Mouse (Mus musculus) left cerebral cortex, postnatal 25 days (tissue): ENCODE results near the gene Chil6. TPM values are rescaled to one million over a fixed set of nuclear protein-coding genes. Genes with fewer than 3 reads are reported as not detected.

Source experiments
- DNase-seq, 2 experiments: peaks; one replicate each; pipeline ENCODE4 v3.0.0; 2022; ENCODE audit warnings: low spot score in 2 of 2, mixed read lengths in 1 of 2
- intact Hi-C: fragments of 180-260 bp; cut with DNase I; formaldehyde crosslinking; loops from one replicate; pipeline ENCODE4 v1.15.1; 2025
- total RNA-seq, 2 experiments: library from RNA; stranded (reverse); gene quantifications; 2 replicates each; pipeline ENCODE4 v1.2.3; 2021

Gene Chil6
- total RNA-seq = not detected

DNA sequence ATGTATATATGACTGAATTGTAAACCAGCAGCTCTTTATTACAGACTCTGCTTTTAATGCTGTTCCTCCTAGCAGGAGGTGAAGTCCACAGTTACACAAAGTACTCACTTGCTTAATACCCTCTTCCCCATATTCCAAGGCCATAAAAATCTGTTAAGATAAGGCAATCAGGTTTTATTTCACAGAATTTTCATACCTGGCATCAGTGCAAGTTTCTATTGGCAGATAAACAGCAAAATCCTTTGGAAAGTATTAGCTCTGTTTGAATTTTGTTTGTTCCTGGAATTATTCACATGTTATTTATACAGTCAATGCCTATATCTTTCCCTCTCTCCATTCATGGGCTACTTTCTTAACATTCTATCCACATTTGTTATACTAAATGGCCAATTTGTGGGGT is at the start of gene Chil6:
Gene Chil6, minus strand, starts transcription at position 101 of the 400 bp plus-strand sequence.
- intact Hi-C loops = no loop called here
- no peak for DNase-seq

DNA sequence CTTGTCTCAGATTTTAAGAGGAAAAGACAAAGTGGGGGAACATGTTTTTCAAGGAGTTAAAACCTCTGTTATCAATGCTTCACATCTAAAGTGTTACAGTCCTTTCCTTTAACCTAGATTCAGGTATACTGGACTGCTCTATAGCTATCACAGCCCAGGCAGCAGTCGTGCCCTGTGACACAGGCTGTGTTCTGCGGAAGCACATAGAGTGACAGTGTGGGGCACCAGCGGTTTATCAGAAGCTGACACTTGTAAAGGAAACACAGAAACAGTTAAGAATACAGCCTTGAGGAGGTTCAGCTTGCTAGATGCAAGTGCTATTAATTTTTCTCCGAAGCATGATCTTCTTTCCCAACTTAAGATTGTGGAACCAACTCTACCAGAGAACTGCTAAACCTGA is 46.6 kb upstream of the Chil6 start:
- DNase-seq = no peak
- intact Hi-C loops = no loop called here

DNA sequence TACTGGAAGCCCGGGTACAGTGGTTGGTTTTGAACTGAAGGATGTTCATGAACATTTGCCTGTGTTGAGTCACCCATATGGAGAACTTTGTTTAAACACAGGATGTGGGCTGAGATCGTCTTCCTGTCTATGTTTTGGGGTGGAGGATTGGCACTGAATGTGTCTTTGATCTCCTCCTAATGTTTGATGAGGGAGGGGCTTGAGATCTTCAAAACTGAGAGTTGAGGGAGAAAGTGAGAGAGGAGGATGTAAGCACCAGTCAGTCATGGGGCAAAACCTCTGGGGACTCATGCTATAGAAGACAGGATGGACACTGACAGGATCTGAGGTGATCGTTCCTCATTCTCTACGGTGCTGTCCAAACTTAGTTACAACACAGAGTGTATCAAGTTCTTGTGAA is 43.6 kb upstream of the Chil6 start:
- no peak for DNase-seq
- intact Hi-C loops = loop anchor here (2.0 to 10.0 kb wide), 2 partner anchors 427 to 775 kb away; no protein-coding TSS in a partner anchor

DNA sequence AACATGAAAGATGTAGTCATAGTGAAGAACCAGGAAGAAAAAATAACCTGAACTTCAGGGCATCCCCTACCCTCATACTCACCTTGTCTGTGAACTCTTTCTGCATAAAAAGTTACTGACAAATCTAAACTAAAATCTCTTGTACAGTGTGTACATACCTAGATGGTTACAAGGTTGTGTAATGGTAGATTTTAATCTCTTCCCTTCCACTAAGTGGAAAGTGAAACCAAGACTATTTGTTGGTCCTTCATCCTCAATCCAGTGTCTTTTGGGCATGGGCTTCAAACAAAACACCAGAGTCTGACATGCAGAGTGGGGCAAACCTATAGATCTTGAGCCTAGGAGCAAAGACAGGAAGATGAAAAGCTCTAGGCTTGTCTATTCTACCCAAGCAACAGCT is 43.0 kb upstream of the Chil6 start:
- intact Hi-C loops = loop anchor here (1.0 to 10.0 kb wide), 3 partner anchors 426 to 774 kb away; no protein-coding TSS in a partner anchor
- no peak for DNase-seq

DNA sequence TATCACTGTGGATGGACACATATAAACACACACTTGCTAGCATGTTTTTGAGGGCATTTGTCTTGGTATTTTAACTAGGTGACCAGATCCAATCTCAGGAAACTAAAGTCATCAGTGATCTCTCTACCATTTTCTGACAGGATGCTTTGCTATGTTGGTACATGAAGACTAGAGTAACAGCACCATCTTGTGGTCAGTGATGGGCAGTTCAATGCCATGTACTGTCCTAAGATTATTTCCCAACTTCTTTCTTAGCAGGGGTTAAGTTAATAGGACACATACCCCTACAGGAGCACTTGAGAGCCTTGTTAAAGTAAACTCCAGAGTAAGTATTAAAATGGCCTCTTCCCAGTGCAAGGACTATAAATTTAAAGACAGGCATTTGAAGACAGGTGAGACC is 42.6 kb upstream of the Chil6 start:
- intact Hi-C loops = loop anchor here (1.0 to 10.0 kb wide), 3 partner anchors 426 to 774 kb away; no protein-coding TSS in a partner anchor
- peak; percentile 29 to 44 for DNase-seq

Other genes with a start within 250 kb of the Chil6 start
- gene Chil3, start 238.6 kb downstream of the Chil6 start, total RNA-seq = not detected
- not detected for gene Chil4, start 186.7 kb downstream of the Chil6 start, total RNA-seq
- under 1 TPM in 1 of 2 experiments, not detected in 1; 0.44 TPM for gene Dennd2d, start 76.2 kb upstream of the Chil6 start, total RNA-seq
- 10 to 100 TPM; 35.7 to 37.3 TPM for gene Dram2, start 141.6 kb upstream of the Chil6 start, total RNA-seq
- 10 to 100 TPM; 44.8 to 49.4 TPM for gene Cept1, start 141.6 kb upstream of the Chil6 start, total RNA-seq